Mouse (Mus musculus): ENCODE measurements around the gene Setd1a.

Setd1a gene

GRCm38 (mm10) chr7:127800435-127801009 lies 24.1 kb downstream of the Setd1a start, which contains the start of gene Hsd3b7:
TSS of gene Hsd3b7 (plus strand) at chr7:127800604.
- DNase-seq (ENCODE audit: low spot score), result peak; percentile 80

- DNase-seq (ENCODE audit: low spot score), result no peak
Measured at GRCm38 (mm10) chr7:127801010-127801621, 24.6 kb downstream of the Setd1a start.

- no peak for DNase-seq (ENCODE audit: low spot score)
Measured at GRCm38 (mm10) chr7:127802313-127802712, 25.8 kb downstream of the Setd1a start.

GRCm38 (mm10) chr7:127808821-127809220 lies 32.4 kb downstream of the Setd1a start:
- DNase-seq (ENCODE audit: low spot score), result no peak

- no peak for DNase-seq (ENCODE audit: low spot score)
Measured at GRCm38 (mm10) chr7:127809846-127810245, 33.4 kb downstream of the Setd1a start.

GRCm38 (mm10) chr7:127810650-127811049 lies 34.2 kb downstream of the Setd1a start:
- no peak for DNase-seq (ENCODE audit: low spot score)

- DNase-seq (ENCODE audit: low spot score), result no peak
Measured at GRCm38 (mm10) chr7:127811240-127811639, 34.8 kb downstream of the Setd1a start.

- DNase-seq (ENCODE audit: low spot score), result no peak
Measured at GRCm38 (mm10) chr7:127812292-127812691, 35.8 kb downstream of the Setd1a start.

GRCm38 (mm10) chr7:127813821-127814220 lies 37.4 kb downstream of the Setd1a start:
- peak; percentile 55 for DNase-seq (ENCODE audit: low spot score)

GRCm38 (mm10) chr7:127814241-127814921 lies 37.9 kb downstream of the Setd1a start:
- DNase-seq (ENCODE audit: low spot score), result peak; percentile 63

GRCm38 (mm10) chr7:127815116-127815665 lies 38.7 kb downstream of the Setd1a start:
- no peak for DNase-seq (ENCODE audit: low spot score)

GRCm38 (mm10) chr7:127815954-127816821 lies 39.7 kb downstream of the Setd1a start:
- DNase-seq (ENCODE audit: low spot score), result peak; percentile 57

GRCm38 (mm10) chr7:127817053-127817452 lies 40.6 kb downstream of the Setd1a start:
- DNase-seq (ENCODE audit: low spot score), result no peak

- no peak for DNase-seq (ENCODE audit: low spot score)
Measured at GRCm38 (mm10) chr7:127817776-127818175, 41.3 kb downstream of the Setd1a start.

GRCm38 (mm10) chr7:127820836-127821509 lies 44.5 kb downstream of the Setd1a start:
- DNase-seq (ENCODE audit: low spot score), result no peak

- no peak for DNase-seq (ENCODE audit: low spot score)
Measured at GRCm38 (mm10) chr7:127822494-127822893, 46.0 kb downstream of the Setd1a start.

- no peak for DNase-seq (ENCODE audit: low spot score)
Measured at GRCm38 (mm10) chr7:127823236-127824171, 47.0 kb downstream of the Setd1a start.

GRCm38 (mm10) chr7:127824176-127824871 lies 47.9 kb downstream of the Setd1a start, which contains the start of the genes Stx4a and Stx1b:
TSS of gene Stx4a (plus strand) at chr7:127824294.
TSS of gene Stx1b (minus strand) at chr7:127824549.
- DNase-seq (ENCODE audit: low spot score), result no peak

- no peak for DNase-seq (ENCODE audit: low spot score)
Measured at GRCm38 (mm10) chr7:127835550-127835949, 59.1 kb downstream of the Setd1a start.

Measured in testis, postnatal 14 days (tissue).